Mouse (Mus musculus): Measurements from ENCODE around the gene Crlf1.
A peak's percentile ranks its signal among the peaks of the same experiment; 100 is the strongest.

Crlf1 gene

GRCm38 (mm10) chr8:70492664-70493640 is at the start of gene Crlf1:
Gene Crlf1, plus strand, starts transcription at chr8:70493158.
- no peak for DNase-seq (ENCODE audit: low spot score)

DNA sequence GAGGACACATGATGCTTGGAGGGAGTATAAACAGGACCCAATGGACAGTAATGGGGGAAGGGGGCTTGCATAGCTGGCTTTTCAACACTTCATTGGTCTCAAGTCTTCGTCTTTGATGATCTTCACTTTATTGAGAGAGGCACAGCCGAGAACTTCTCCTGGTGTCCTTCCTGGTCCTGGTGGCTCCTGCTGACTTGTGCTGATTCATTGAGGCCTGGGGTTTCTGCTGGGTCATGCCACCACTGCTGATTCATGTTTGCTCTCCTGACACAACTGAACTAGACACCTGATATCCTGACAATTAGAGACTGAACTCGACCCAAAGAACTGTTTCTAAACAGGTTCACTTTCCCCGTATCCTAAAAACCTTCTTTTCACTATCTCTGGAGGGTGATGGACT is 49.6 kb upstream of the Crlf1 start:
- DNase-seq (ENCODE audit: low spot score), result no peak

- no peak for DNase-seq (ENCODE audit: low spot score)
These were observed 47.0 kb upstream of the Crlf1 start for GRCm38 (mm10) chr8:70445988-70446387.

DNA sequence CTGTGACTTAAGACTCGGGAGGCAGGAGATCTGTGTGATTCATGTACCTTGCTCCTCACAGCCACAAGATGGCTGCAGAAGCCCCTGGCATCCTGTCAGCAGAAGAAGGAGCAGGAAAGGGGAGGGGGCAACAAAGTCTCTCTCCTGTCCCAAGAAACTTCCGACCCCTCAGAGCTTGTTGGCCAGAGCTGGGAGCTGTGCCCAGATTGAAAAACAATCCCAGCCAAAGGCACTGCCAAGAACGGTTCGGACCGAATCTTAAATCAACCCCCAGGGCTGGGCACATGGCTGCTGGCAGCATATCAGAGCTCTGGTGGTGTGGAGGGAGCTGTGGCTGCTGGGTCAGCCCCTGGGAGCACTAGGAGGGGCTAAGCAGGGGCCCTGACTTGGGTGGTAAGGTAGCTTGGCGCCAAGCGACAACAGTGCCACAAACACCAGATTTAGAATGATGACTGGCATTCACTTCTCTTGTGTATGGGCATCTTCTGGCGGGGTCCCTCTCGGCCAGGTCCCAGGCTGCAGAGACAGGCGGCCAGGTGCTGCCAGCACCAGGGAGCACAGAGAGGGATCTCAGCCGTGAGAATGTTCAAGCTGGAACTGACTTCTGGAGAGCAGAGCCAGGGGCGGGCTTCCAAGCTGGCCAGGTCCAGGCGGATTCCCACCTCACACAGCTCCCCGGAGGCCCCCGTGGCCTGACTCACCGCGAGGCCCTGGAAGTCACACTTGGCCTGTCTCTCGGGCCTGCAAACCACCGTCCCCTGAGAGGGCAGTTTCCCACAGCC is 45.1 kb upstream of the Crlf1 start:
- peak; percentile 55 for DNase-seq (ENCODE audit: low spot score)

DNA sequence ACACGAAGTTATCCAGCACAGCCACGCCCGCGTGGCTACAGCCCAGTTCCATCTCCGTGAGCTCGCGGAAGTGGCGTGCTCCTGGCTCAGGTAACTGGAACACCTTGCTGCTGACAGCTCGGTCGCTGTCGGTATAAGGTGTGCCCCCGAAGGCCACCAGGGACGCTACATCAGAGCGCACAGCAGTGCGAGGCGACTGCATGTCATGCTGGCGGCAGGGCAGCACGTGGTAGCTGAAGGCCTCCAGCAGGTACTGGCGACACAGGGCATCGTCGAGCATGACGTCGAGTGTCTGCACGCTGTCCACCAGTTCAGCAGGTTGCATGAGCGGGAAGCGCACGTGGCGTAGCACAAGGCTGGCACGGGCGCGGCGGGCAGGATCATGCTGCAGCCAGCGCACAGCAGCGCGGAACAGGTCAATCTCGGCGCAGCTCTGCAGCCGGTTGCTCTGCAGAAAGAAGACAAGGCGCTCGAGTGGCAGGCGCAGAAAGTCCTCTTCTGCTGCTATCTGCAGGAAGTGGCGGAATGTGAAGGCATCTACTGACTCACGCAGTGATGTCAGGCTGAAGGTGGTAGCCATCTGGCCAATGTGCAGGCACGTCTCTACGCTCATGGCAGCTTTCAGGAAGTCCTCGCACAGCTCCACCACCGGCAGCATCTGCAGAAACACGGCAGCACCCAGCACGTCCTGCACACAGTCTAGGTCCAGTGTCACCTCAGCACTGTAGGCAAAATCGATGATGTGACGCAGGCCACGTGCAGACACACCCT is 40.6 kb upstream of the Crlf1 start:
- DNase-seq (ENCODE audit: low spot score), result no peak

- DNase-seq (ENCODE audit: low spot score), result no peak
These were observed 39.1 kb upstream of the Crlf1 start for GRCm38 (mm10) chr8:70453852-70454251.

GRCm38 (mm10) chr8:70456996-70457395 is 36.0 kb upstream of the Crlf1 start:
- DNase-seq (ENCODE audit: low spot score), result no peak

DNA sequence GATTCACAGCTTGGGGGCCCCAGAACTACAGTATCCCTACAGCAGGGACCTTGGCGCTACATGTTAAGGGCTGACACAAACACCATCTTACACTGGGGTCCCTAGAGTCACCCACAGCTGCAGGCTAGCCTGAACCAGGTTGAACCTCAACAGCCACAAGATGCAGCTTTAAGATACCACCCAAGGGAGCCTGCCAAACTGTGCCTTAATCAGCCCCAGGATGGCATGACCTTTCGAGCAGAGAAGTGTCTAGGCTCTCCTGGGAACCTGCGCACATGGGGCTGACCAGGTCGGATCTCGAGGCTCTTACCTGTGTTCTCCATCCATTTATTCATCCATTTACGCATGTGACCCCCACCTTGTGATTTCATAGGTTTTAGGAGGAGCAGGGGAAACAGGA is 35.1 kb upstream of the Crlf1 start:
- no peak for DNase-seq (ENCODE audit: low spot score)

DNA sequence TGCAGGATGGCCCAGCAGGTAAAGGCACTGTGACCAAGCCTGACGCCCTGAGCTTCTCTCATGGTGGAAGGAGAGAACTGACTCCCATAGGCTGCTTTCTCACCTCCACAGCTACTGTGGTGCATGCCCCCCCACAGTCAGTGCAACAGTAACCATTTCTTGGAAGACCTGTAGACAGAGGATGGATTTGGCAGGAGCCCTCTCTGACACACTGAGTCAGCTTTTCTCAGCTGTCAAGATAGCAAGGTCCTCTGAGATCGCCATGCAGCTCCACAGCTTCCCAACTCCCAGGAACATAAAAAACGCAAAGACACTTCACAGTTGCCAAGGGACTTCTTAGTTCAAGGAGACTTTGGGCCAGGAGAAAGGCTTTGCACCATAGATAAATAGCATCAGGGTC is 34.5 kb upstream of the Crlf1 start:
- no peak for DNase-seq (ENCODE audit: low spot score)

DNA sequence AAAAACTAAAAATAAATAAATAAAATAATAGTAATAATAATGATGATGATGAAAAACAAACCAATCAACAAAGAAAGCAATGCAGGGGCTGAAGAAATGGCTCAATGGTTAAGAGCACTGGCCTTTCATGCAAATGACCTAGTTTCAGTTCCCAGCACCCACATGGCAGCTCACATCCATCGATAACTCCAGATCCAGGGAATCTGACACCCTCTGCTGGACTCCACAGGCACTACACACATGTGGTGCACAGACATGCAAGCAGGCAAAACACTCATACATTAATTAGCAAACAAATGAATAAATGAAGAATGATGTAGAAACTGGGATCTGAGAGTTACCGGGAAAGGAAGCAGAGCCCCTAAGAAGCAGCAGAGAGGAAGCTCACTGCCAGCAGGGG is 33.3 kb upstream of the Crlf1 start:
- no peak for DNase-seq (ENCODE audit: low spot score)

DNA sequence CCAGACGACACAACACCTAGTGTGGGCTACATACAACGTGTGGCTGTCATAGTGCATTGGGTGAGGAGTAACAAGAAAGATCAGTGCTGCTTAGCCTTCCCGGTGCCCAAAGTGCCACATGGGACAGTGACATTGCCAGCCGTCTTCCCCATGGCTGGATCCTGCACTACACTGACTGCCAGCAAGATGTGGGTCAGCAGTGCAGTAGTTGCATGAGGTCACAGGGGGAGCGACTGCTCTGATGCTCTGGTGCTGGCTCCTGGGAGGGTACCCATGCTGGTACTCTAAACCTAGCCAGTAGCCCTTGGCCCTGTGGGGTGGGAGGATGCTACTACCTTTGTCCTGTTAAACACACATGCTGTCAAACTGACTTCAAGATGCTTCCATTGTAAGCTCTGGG is 32.8 kb upstream of the Crlf1 start:
- no peak for DNase-seq (ENCODE audit: low spot score)

DNA sequence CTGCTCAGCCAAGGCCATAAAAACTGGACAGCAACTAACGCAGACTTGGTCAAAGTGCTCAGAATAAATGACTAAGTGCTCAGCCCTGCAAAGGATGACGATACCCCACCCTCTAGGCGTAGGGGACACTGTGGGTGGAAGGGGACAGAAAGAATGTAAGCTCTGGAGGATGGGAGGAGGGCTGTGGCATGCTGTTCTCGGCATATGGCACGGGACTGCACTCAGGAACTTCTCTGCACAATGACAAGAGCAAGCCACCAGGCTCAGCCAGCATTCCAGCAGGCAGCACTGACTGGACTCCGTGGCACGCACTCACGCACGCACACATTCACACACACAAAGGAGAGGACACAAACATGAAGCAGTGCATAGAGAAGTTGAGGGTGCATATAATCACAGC is 32.4 kb upstream of the Crlf1 start:
- DNase-seq (ENCODE audit: low spot score), result no peak

DNA sequence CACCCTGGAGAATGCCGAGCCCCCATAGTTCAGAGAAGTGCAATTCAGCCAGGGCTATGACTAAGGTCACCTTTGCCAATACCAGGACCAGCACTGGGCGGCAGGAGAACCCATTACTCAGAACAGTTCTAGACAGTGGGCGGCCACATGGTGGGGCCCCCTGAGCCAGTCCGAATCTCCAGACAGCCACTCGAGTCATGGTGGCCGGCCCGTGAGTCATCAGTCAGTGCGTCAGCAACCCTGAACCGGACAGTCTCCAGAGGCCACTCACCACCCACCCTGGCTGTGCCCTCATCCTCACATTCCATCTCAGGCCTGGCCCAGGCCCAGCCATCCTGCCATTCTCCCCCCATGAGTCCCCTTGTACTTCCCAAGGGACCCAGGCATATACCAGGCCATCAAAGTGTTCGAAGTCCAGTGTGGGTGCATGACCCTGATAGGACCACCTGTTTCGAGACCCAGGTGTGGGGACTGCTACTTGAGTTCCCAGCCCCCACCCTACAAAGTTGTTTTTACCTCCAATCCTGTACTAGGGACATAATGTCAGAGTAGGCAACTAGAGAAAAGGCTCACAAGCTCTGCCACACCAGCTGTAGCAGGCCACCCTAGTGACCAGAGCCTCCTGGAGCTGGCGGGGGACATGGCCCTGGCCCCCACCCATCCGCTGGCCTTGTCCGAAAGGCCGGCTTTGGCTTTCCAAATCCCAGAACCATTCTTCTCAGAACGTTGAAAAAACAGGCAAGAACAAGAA is 31.0 kb upstream of the Crlf1 start:
- no peak for DNase-seq (ENCODE audit: low spot score)

DNA sequence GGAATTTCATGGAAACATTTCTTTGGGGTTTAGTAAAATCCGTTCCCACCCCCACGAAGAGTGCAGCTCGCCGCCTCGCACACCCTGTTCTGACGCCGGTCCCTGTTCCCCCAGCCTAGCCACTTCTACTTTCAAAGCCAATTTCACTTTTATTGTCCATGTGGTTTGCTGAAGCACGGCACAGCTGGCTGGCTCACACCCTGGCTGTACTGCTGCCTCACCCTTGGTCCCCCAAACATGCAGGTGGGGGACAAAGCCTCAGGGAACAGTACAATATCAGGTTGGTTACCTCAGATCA is 30.5 kb upstream of the Crlf1 start:
- no peak for DNase-seq (ENCODE audit: low spot score)

GRCm38 (mm10) chr8:70463306-70463705 is 29.7 kb upstream of the Crlf1 start:
- no peak for DNase-seq (ENCODE audit: low spot score)

GRCm38 (mm10) chr8:70464162-70464561 is 28.8 kb upstream of the Crlf1 start:
- no peak for DNase-seq (ENCODE audit: low spot score)

GRCm38 (mm10) chr8:70465701-70466100 is 27.3 kb upstream of the Crlf1 start:
- no peak for DNase-seq (ENCODE audit: low spot score)

- DNase-seq (ENCODE audit: low spot score), result no peak
These were observed 26.7 kb upstream of the Crlf1 start for GRCm38 (mm10) chr8:70466305-70466704.

DNA sequence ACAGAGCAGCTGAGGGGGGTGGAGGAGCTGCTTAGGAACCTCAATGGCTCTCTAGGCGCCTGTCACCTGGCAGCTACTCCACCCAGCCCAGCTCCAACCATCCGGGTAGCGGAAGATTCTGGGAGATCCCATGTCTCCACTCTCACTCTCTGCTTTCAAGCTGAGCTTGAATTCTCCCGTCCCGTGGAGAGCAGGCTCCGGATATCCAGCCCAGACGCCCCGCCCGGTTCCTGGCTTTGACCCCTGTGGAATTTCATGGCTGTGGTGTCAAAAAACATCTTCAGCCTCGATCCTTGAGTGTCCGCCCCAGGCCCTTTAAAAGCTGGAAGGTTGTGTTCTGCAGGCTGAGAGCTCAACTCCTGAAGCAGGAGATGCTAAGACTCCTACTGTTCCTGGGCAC is 26.2 kb upstream of the Crlf1 start:
- no peak for DNase-seq (ENCODE audit: low spot score)

DNA sequence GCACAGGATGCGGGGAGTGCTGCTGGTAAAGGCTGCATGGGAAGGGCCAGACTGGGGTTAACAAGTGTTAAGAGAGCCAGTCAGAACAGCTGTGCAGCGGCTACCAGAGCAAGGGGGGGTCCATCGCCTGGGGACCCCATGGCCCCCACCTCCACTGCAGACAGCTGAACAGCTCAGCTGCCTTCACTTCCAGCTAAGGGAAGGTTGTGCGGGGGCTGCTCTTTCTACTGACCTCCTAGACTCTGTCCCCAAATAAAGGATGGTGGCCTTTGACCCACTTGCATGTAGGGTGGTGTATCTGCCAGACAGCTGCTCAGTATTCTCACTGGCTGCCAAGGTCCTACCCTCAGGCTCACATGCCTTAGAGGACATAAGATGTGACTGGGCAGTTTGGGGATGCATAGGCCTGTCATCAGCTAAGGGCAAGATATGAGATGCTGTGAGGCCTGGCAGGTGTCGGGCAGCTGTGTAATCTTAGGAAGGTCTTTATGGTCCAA is 25.7 kb upstream of the Crlf1 start:
- DNase-seq (ENCODE audit: low spot score), result no peak

DNA sequence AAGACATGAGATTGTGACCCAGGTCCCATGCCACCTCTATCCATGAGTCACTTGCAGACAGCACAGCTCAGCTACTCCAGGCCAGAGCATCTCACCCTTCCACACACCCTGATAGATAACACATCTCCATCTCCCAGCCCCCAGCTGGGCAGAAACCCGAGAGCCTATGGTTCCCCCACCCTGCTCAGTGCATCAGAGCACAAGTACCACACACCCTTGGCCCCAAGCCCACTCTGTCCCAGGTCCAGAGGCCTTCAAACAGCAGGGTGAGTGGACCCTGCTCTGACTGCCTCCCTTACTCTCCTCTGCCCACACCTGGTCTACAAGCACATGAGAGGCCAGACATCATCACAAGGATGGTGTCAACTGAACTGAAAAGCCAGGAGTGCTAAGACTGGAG is 25.1 kb upstream of the Crlf1 start:
- no peak for DNase-seq (ENCODE audit: low spot score)

GRCm38 (mm10) chr8:70468733-70469132 is 24.2 kb upstream of the Crlf1 start:
- DNase-seq (ENCODE audit: low spot score), result no peak
